Mouse (Mus musculus) pancreas, adult 10 weeks (tissue): ENCODE data around the gene Olfr1449. TPM values are rescaled to one million over a fixed set of nuclear protein-coding genes. Genes with fewer than 3 reads are reported as not detected.

Experiments
- polyA plus RNA-seq: library from polyadenylated mRNA; stranded (reverse); fragments of 350-450 nt; fragmentation: Illumina TruSeq; extraction: RNeasy Lipid Tissue Mini Kit (QIAGEN cat#74804); gene quantifications from one replicate; pipeline ENCODE4 v1.2.3, GENCODE M21; 2015; ENCODE audit warnings: low read depth, low replicate concordance; ENCODE audit not compliant: insufficient read depth

Gene Olfr1449
- not detected for polyA plus RNA-seq

GRCm38 (mm10) chr19:12930540-12930939 is at the start of gene Olfr1449:
Gene Olfr1449 (plus strand): TSS chr19:12930840.

GRCm38 (mm10) chr19:12883555-12883954 is 47.1 kb upstream of the Olfr1449 start, which contains the start of gene Olfr1445:
Gene Olfr1445 (plus strand): TSS chr19:12883855.

GRCm38 (mm10) chr19:12893424-12893823 is 37.2 kb upstream of the Olfr1449 start, which contains the start of gene Olfr1446:
Gene Olfr1446 (minus strand): TSS chr19:12893524.

GRCm38 (mm10) chr19:12903643-12904042 is 27.0 kb upstream of the Olfr1449 start, which contains the start of gene Olfr1447:
Gene Olfr1447 (minus strand): TSS chr19:12903743.

GRCm38 (mm10) chr19:12924319-12924718 is 6.3 kb upstream of the Olfr1449 start, which contains the start of gene Olfr1448:
Gene Olfr1448 (minus strand): TSS chr19:12924419.

GRCm38 (mm10) chr19:12949958-12950357 is 19.3 kb downstream of the Olfr1449 start, which contains the start of gene Olfr1450:
Gene Olfr1450 (plus strand): TSS chr19:12950258.

Other genes with a start within 250 kb of the Olfr1449 start
- not detected for gene Keg1, start 235.1 kb upstream of the Olfr1449 start, polyA plus RNA-seq
- not detected for gene Cntf, start 165.2 kb upstream of the Olfr1449 start, polyA plus RNA-seq
- gene Zfp91, start 134.7 kb upstream of the Olfr1449 start, polyA plus RNA-seq, result 9.9 TPM
- gene Lpxn, start 134.6 kb upstream of the Olfr1449 start, polyA plus RNA-seq, result 1.1 TPM
- not detected for gene Gm5244, start 84.2 kb upstream of the Olfr1449 start, polyA plus RNA-seq
- gene Olfr1444, start 73.6 kb upstream of the Olfr1449 start, polyA plus RNA-seq, result not detected
- gene Olfr1445, start 47.0 kb upstream of the Olfr1449 start, polyA plus RNA-seq, result not detected
- gene Olfr1446, start 37.3 kb upstream of the Olfr1449 start, polyA plus RNA-seq, result not detected
- not detected for gene Olfr1447, start 27.1 kb upstream of the Olfr1449 start, polyA plus RNA-seq
- not detected for gene Olfr1448, start 6.4 kb upstream of the Olfr1449 start, polyA plus RNA-seq
- gene Olfr1450, start 19.4 kb downstream of the Olfr1449 start, polyA plus RNA-seq, result not detected
- not detected for gene Olfr1451, start 64.2 kb downstream of the Olfr1449 start, polyA plus RNA-seq
- not detected for gene Olfr1453, start 97.5 kb downstream of the Olfr1449 start, polyA plus RNA-seq
- not detected for gene Olfr1454, start 129.8 kb downstream of the Olfr1449 start, polyA plus RNA-seq
- gene Olfr1457, start 167.1 kb downstream of the Olfr1449 start, polyA plus RNA-seq, result not detected
- gene Olfr1458, start 175.9 kb downstream of the Olfr1449 start, polyA plus RNA-seq, result not detected
- gene Olfr1459, start 218.7 kb downstream of the Olfr1449 start, polyA plus RNA-seq, result not detected
- gene Olfr1461, start 232.2 kb downstream of the Olfr1449 start, polyA plus RNA-seq, result not detected